Mouse (Mus musculus): ENCODE measurements around the gene Cd101. TPM values are rescaled to one million over a fixed set of nuclear protein-coding genes. Genes with fewer than 3 reads are reported as not detected.
A peak's percentile ranks its signal among the peaks of the same experiment; 100 is the strongest.

Gene Cd101
- polyA plus RNA-seq, 1 experiment = 1.4 TPM

DNA sequence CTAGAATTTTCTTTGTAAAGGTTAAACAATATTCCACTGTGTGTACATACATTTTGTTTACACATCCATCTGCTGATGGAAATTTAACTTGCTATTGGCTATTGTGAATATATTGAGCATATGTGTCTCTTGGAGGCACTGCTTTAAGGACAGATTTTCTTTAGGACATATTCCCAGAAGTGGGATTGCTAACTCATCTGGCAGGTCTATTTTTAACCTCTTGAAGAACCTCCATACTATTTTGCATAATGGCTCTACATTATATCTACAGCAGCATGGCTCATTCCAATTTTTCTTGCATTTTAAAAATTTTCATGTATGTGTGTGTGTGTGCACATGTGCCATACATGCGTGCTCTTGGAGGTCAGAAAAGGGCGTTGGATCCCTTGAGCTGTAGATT lies 6.6 kb upstream of the Cd101 start:
- no peaks in the 10 kb centered on the region for H3K36me3 ChIP-seq (ENCODE audit: control insufficient read depth, insufficient read depth, low read length)
- no peak overlapping the region for H3K4me3 ChIP-seq (ENCODE audit: control insufficient read depth, insufficient read depth, low read length)
- no peak overlapping the region for H3K27ac ChIP-seq (ENCODE audit: control insufficient read depth, insufficient read depth, low read length)
- TF ChIP-seq POLR2A (IDR thresholded peaks at IDR 0.05; ENCODE audit: control insufficient read depth, extremely low read depth, insufficient read depth, low read length, poor library complexity) (no peak), CTCF (IDR thresholded peaks at IDR 0.05; ENCODE audit: borderline replicate concordance, control insufficient read depth, extremely low read depth, insufficient read depth, low read length, poor library complexity) (no peak)
- peaks cover 12% of the 10 kb centered on the region for H3K4me1 ChIP-seq (replicated peaks; ENCODE audit: control insufficient read depth, insufficient read depth, low read length)
- WGBS = 97% methylated on average over 2 of the region's 2 CpGs
- H3K27me3 ChIP-seq (ENCODE audit: control insufficient read depth, insufficient read depth, low read length) = no peaks in the 10 kb centered on the region
- DNase-seq = no peak

DNA sequence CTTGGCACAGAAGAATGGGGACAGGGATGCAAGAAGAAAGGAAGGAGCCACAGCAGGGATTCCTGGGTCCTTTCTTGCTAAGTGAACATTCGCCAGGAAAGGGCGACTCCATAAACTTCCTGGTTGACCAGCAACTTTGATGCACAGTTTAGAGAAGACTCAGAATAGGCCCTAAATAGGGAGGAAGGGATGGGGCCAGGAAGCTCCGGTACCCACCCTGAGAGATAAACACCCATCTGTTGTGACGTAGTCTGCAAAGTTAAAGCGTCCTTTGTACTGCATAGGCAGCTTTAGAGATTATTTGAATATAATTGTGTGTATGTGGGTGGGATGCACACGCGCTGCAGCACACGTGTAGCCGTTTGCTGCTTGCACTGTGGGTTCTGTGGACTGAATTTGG lies 5.2 kb upstream of the Cd101 start:
- Histone ChIP-seq H3K27ac (ENCODE audit: control insufficient read depth, insufficient read depth, low read length) (no peak overlapping the region), H3K27me3 (ENCODE audit: control insufficient read depth, insufficient read depth, low read length) (no peaks in the 10 kb centered on the region), H3K36me3 (ENCODE audit: control insufficient read depth, insufficient read depth, low read length) (no peaks in the 10 kb centered on the region), H3K4me3 (ENCODE audit: control insufficient read depth, insufficient read depth, low read length) (no peak overlapping the region), H3K4me1 (replicated peaks; ENCODE audit: control insufficient read depth, insufficient read depth, low read length) (peaks cover 19% of the 10 kb centered on the region)
- DNase-seq = no peak
- WGBS = 93% methylated on average over 9 of the region's 9 CpGs
- TF ChIP-seq POLR2A (IDR thresholded peaks at IDR 0.05; ENCODE audit: control insufficient read depth, extremely low read depth, insufficient read depth, low read length, poor library complexity) (no peak), CTCF (IDR thresholded peaks at IDR 0.05; ENCODE audit: borderline replicate concordance, control insufficient read depth, extremely low read depth, insufficient read depth, low read length, poor library complexity) (no peak)

DNA sequence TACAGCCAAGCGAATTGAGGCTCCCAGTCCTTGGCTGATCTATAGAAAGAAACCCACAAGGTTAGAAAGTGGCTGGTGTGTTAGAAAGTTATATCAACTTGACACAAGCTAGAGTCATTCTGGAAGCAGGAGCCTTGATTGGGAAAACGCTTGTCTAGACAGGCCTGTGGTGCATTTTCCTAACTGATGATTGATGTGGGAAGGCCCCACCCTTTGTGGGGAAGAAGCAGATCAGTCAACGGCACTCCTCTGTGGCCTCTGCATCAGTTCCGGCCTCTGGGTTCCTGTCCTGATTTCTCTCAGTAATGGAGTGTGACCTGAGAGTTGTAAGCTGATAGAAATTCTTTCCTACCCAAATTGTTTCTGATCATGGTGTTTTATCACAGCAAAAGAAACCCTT lies 4.3 kb upstream of the Cd101 start:
- no peak overlapping the region for H3K4me3 ChIP-seq (ENCODE audit: control insufficient read depth, insufficient read depth, low read length)
- 22% methylated on average over 4 of the region's 4 CpGs for WGBS

DNA sequence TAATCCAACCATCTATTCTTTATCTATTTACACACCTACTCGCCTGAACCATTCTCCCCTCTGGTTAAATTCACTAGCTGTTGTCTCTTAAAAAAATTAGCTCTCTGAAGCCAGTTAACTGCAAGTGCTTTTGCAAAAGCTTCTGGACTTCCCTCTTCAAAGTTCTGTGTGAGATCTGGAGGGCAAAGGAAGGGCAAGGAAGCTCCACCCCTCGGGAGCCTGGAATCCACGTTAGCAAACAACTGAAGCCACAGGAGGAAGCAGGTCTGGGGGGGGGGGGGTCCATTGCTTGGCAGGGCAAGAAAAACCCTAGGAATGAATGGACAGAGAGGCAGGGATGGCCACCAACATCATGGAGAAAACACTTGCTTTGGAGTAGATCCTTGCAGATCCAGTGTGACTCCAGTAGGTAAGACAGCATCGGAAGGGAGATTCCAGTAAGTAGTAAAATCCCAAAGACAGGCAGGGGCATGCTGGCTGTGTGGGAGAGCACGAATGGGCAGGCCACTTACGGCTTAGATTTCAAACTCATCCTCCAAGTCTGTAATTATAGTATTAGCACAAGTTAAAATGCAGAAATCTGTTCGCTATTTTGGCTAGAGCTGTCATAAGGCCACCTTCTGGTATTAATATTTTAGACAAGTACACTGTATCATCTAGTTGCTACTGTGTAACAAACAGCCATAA lies 2.2 kb upstream of the Cd101 start:
- TF ChIP-seq POLR2A (IDR thresholded peaks at IDR 0.05; ENCODE audit: control insufficient read depth, extremely low read depth, insufficient read depth, low read length, poor library complexity) (no peak), CTCF (IDR thresholded peaks at IDR 0.05; ENCODE audit: borderline replicate concordance, control insufficient read depth, extremely low read depth, insufficient read depth, low read length, poor library complexity) (no peak)
- no peak for DNase-seq

More for the DNA sequence above, 4.3 kb upstream of the Cd101 start:
- Histone ChIP-seq H3K27me3 (ENCODE audit: control insufficient read depth, insufficient read depth, low read length) (no peaks in the 10 kb centered on the region), H3K4me1 (replicated peaks; ENCODE audit: control insufficient read depth, insufficient read depth, low read length) (peaks cover 21% of the 10 kb centered on the region), H3K36me3 (ENCODE audit: control insufficient read depth, insufficient read depth, low read length) (no peaks in the 10 kb centered on the region), H3K27ac (ENCODE audit: control insufficient read depth, insufficient read depth, low read length) (no peak overlapping the region)
- no peak for TF ChIP-seq CTCF (IDR thresholded peaks at IDR 0.05; ENCODE audit: borderline replicate concordance, control insufficient read depth, extremely low read depth, insufficient read depth, low read length, poor library complexity)
- no peak for TF ChIP-seq POLR2A (IDR thresholded peaks at IDR 0.05; ENCODE audit: control insufficient read depth, extremely low read depth, insufficient read depth, low read length, poor library complexity)
- peak; percentile 21 for DNase-seq

DNA sequence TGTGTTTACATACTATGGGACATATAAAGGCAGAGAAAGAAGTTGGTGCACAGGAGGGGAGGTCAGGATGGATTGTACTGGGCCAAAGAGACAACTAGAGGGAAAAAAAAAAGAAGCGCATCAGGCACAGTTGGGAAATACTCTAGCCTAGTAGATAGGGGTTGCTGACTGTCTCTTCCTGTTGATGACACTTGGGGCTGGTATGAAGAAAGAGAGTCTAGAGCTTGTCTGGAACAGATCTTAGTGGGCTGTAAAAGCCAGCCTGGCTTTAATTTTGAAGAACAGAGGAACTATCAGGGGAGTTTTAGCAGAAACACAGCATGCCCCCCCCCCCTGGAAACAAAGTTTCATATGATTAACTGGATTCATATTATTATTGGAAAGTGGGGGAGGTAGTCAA lies 1.3 kb upstream of the Cd101 start:
- H3K4me3 ChIP-seq (ENCODE audit: control insufficient read depth, insufficient read depth, low read length) = no peak overlapping the region
- WGBS = 97% methylated on average over 1 of the region's 1 CpGs
- H3K4me1 ChIP-seq (replicated peaks; ENCODE audit: control insufficient read depth, insufficient read depth, low read length) = peaks cover 21% of the 10 kb centered on the region
- H3K27ac ChIP-seq (ENCODE audit: control insufficient read depth, insufficient read depth, low read length) = no peak overlapping the region
- DNase-seq = no peak
- no peaks in the 10 kb centered on the region for H3K36me3 ChIP-seq (ENCODE audit: control insufficient read depth, insufficient read depth, low read length)
- TF ChIP-seq POLR2A (IDR thresholded peaks at IDR 0.05; ENCODE audit: control insufficient read depth, extremely low read depth, insufficient read depth, low read length, poor library complexity) = no peak
- TF ChIP-seq CTCF (IDR thresholded peaks at IDR 0.05; ENCODE audit: borderline replicate concordance, control insufficient read depth, extremely low read depth, insufficient read depth, low read length, poor library complexity) = no peak
- H3K27me3 ChIP-seq (ENCODE audit: control insufficient read depth, insufficient read depth, low read length) = no peaks in the 10 kb centered on the region

More for the DNA sequence above, 2.2 kb upstream of the Cd101 start:
- no peaks in the 10 kb centered on the region for H3K36me3 ChIP-seq (ENCODE audit: control insufficient read depth, insufficient read depth, low read length)
- H3K27me3 ChIP-seq (ENCODE audit: control insufficient read depth, insufficient read depth, low read length) = no peaks in the 10 kb centered on the region
- H3K27ac ChIP-seq (ENCODE audit: control insufficient read depth, insufficient read depth, low read length) = no peak overlapping the region
- H3K4me1 ChIP-seq (replicated peaks; ENCODE audit: control insufficient read depth, insufficient read depth, low read length) = peaks cover 21% of the 10 kb centered on the region
- H3K4me3 ChIP-seq (ENCODE audit: control insufficient read depth, insufficient read depth, low read length) = no peak overlapping the region
- 59% methylated on average over 7 of the region's 7 CpGs for WGBS

DNA sequence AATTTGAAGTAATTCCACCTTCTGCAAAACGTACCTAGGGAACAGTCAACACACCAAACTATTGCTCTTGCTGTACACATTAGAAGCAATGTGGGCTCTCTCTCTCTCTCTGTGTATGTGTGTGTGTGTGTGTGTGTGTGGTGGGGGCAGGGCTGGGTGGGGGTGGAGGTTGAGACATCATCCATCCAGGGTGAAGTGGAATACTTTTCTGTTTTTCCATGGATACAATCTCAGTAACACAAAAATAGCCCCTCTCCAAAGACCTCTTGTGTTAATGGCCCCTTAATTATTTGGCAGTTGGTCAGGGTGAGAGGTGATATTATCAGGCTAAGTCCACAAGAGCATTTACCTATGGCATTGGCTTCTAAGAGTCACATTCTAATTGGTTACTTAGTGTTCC lies 2.6 kb downstream of the Cd101 start:
- Histone ChIP-seq H3K4me1 (replicated peaks; ENCODE audit: control insufficient read depth, insufficient read depth, low read length) (peaks cover 13% of the 10 kb centered on the region), H3K36me3 (ENCODE audit: control insufficient read depth, insufficient read depth, low read length) (no peaks in the 10 kb centered on the region), H3K27me3 (ENCODE audit: control insufficient read depth, insufficient read depth, low read length) (no peaks in the 10 kb centered on the region), H3K27ac (ENCODE audit: control insufficient read depth, insufficient read depth, low read length) (no peak overlapping the region), H3K4me3 (ENCODE audit: control insufficient read depth, insufficient read depth, low read length) (no peak overlapping the region)
- no peak for DNase-seq
- no peak for TF ChIP-seq POLR2A (IDR thresholded peaks at IDR 0.05; ENCODE audit: control insufficient read depth, extremely low read depth, insufficient read depth, low read length, poor library complexity)
- TF ChIP-seq CTCF (IDR thresholded peaks at IDR 0.05; ENCODE audit: borderline replicate concordance, control insufficient read depth, extremely low read depth, insufficient read depth, low read length, poor library complexity) = no peak
- WGBS = 98% methylated on average over 1 of the region's 1 CpGs

DNA sequence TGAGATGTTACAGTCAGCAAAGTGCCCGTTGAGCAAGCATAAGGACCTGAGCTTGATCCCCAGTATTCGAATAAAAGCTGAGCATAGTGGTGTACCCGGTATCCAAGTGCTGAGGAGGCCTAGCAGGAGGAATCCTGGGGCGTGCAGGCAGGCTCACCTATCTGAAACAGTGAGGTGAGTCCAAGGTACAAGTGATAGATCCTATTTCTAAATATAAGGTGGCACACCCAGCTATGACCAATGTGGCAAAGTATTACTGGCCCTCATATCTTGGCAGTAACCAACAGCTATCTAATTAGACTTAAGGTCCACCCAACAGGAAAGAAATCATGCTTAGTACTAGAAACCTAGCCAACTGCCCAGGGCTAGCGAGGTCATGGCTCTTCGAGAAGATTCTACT lies 6.4 kb downstream of the Cd101 start:
- H3K27ac ChIP-seq (ENCODE audit: control insufficient read depth, insufficient read depth, low read length) = no peak overlapping the region
- H3K4me1 ChIP-seq (replicated peaks; ENCODE audit: control insufficient read depth, insufficient read depth, low read length) = peaks cover 10% of the 10 kb centered on the region
- TF ChIP-seq CTCF (IDR thresholded peaks at IDR 0.05; ENCODE audit: borderline replicate concordance, control insufficient read depth, extremely low read depth, insufficient read depth, low read length, poor library complexity) (no peak), POLR2A (IDR thresholded peaks at IDR 0.05; ENCODE audit: control insufficient read depth, extremely low read depth, insufficient read depth, low read length, poor library complexity) (no peak)
- no peak for DNase-seq
- no peaks in the 10 kb centered on the region for H3K36me3 ChIP-seq (ENCODE audit: control insufficient read depth, insufficient read depth, low read length)
- 97% methylated on average over 6 of the region's 6 CpGs for WGBS
- H3K4me3 ChIP-seq (ENCODE audit: control insufficient read depth, insufficient read depth, low read length) = no peak overlapping the region
- no peaks in the 10 kb centered on the region for H3K27me3 ChIP-seq (ENCODE audit: control insufficient read depth, insufficient read depth, low read length)
